Mouse (Mus musculus) heart, adult 9 months (tissue): ENCODE results near the gene 1110051M20Rik.
A peak's percentile ranks its signal among the peaks of the same experiment; 100 is the strongest.
"Not testable (repeated sequence)": the region's sequence is repeated elsewhere in the genome, so short reads cannot be mapped to it uniquely, and the experiment has no call there.

Source experiments
- DNase-seq, 2 experiments: peaks; one replicate each; pipeline ENCODE4 v3.0.0; 2022; ENCODE audit warnings: low spot score in 2 of 2

1110051M20Rik gene

DNA sequence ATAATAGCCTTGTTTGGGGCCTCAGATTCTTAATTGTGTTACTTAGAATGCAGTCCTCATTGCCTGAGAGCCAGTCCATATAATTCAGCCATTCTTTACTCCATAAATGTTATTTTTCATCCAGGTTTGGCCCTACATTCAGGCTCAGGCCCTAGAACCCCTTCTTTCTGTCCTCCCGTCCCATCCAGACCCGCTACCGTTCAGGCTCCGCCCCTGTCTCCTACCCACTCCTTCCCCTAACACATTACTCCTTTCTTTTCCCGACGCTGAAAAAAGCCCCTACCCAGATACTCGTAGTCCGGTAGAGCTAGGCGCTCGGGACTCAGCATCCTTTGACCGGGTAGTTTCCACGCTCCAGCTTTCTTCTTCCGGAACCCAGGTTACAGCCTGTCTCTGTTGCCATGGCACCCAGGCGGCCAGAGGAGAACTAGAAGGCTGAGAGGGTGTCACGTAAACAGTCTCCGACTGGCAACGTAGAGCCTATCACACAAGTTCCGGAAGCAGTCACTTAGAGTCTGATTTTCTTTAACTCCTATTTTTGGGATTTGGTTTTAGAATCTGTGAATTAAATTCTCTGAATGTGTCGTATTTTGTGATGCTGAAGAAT is at the start of gene 1110051M20Rik:
1110051M20Rik (minus strand) TSS at position 419 of the 607 bp plus-strand sequence.
- DNase-seq, result peak; percentile 81

DNA sequence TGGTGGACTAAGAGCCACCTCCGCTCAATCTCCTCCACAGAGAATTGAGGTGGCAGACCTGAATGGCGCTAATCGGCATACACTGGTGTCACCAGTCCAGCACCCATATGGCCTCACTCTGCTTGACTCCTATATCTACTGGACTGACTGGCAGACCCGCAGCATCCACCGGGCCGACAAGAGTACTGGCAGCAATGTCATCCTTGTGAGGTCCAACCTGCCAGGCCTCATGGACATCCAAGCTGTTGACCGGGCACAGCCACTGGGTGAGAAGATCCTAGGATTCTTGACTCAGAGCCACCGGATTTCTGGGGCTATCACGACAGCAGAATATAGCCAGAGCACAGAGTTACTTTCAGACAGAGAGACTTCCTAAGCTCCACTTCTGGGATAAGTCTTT is 49.5 kb upstream of the 1110051M20Rik start:
- DNase-seq, result no peak

DNA sequence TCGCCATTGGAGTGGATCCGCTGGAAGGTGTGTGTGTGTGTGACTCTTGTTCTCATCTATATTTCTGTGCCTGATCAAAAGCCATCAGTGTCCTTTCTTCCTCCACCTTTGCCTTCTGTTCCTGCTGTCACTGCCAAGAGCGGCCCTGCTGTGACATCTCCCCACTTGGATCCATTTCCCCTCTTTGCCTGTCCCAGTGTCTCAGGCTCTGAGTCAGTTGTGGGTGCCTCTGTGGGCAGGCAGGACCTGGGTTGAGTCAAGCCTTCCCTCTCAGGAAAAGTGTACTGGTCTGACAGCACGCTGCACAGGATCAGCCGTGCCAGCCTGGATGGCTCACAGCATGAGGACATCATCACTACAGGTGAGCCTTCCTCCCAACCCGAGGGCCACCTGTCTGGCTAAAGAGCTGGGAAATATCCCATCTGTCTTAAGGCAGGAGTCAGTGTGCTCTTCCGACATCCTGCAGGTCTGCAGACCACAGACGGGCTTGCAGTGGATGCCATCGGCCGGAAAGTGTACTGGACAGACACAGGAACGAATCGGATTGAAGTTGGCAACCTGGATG is 47.6 kb upstream of the 1110051M20Rik start:
- DNase-seq, result no peak

GRCm38 (mm10) chr2:91487295-91487694 is 42.8 kb upstream of the 1110051M20Rik start:
- not testable (repeated sequence) for DNase-seq

GRCm38 (mm10) chr2:91485256-91485655 is 40.8 kb upstream of the 1110051M20Rik start:
- no peak for DNase-seq

DNA sequence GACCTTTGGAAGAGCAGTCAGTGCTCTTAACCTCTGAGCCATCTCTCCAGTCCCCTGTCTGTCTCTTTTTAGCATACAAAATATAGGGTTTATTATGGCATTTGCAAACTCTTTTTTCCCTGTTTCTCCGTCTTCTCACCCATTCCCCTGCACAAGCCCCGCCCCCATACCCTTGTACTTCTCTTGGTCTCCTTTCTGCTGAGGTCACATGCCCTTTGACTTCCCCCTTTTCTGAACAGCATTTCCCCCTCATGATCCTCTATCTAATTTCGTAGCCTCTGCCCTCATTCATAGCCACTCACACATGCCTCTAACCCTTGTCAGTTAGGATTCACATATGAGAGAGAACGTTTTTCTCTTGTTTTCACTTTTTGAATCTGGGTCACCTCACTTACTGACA is 40.2 kb upstream of the 1110051M20Rik start:
- DNase-seq, result no peak

DNA sequence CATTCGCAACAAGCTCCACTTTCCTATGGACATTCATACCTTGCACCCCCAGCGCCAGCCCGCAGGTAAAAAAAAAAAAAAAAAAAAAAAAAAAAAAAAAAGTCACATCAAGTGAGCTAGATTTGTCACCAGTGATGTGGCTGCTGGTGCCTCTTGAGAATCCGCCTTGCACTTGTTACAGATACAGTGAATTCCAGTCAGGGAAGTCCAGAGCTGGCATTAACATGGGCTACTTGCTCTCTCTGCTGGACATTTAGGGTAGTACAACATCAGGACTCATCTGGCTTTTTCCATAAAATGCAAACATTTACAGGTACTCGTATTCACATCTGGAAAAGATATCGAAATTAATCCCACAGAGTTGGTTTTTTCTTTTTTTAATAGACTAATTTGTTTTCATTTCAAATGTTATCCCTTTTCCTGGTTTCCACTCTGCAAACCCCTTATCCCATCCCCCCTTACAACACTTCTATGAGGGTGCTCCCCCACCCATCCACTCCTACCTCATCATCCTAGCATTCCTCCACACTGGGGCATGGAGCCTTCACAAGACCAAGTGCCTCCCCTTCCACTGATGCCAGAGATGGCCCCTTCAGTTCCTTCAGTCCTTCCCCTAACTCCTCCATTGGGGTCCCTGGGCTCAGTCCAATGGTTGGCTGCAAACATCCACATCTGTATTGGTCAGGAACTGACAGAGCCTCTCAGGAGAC is 36.5 kb upstream of the 1110051M20Rik start:
- DNase-seq, result peak; percentile 49 to 70

- DNase-seq, result no peak
Measured at GRCm38 (mm10) chr2:91480399-91480801, 35.9 kb upstream of the 1110051M20Rik start.

DNA sequence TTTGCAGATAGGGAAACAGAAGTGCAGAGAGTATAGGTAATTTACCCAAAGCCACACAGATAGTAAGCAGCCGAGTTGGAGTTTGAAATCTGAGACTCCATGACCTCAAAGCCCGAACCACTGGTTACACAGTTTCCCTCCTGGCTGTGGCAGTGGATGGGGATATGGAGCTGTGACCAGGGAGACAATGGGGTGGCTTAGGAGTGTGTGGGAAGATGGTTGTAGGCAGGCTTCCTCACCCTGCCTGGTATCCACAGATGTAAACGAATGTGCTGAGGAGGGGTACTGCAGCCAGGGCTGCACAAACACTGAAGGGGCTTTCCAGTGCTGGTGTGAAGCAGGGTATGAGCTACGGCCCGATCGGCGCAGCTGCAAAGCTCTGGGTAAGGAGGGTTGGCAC is 32.3 kb upstream of the 1110051M20Rik start:
- DNase-seq, result no peak

GRCm38 (mm10) chr2:91476251-91476661 is 31.8 kb upstream of the 1110051M20Rik start:
- peak; percentile 70 to 76 for DNase-seq

DNA sequence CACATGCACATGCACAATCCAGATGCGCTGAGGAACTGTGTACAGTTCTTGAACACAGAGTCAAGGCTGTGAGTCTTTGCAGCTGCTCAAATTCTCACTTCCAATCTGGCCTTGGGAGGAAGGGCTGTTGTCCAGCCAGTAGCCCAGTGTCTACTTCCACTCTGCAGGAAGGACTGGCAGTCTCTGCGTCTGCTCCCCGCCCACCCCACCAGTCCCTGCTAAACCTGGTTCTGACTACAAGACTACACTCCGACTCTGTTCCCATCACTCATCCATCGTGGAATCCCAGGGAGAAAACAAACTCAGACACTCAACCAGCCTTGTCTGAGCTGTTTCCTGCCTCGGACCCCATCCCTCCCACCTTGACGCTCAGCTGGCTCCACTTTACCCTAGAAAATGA is 31.3 kb upstream of the 1110051M20Rik start:
- DNase-seq, result peak; percentile 24 to 35

- no peak for DNase-seq
Measured at GRCm38 (mm10) chr2:91474358-91474757, 29.9 kb upstream of the 1110051M20Rik start.

- no peak for DNase-seq
Measured at GRCm38 (mm10) chr2:91470055-91470647, 25.6 kb upstream of the 1110051M20Rik start.

- DNase-seq, result no peak
Measured at GRCm38 (mm10) chr2:91467613-91468012, 23.1 kb upstream of the 1110051M20Rik start.

GRCm38 (mm10) chr2:91465934-91466333 is 21.4 kb upstream of the 1110051M20Rik start:
- DNase-seq, result no peak

GRCm38 (mm10) chr2:91462681-91463080 is 18.2 kb upstream of the 1110051M20Rik start:
- DNase-seq, result no peak

- no peak for DNase-seq
Measured at GRCm38 (mm10) chr2:91462196-91462595, 17.7 kb upstream of the 1110051M20Rik start.

DNA sequence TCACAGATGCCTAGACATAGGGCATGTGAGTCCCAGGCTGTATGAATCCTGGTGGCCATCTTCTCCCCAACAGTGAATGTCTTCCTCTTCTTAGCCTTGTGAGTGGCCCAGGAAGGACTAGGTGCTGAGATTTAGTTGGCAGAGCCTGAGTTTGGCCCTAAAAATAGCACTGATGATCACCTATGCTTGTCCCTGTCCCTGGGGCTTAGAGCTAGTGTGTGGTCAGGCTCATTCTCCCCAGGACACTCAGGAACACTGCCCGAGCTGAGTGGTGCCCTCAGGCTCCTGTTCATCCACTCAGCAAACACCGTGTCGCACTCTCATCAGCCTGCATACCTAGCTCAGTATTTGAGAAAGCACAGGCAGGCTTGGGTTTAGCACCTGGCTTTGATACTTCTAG is 16.8 kb upstream of the 1110051M20Rik start:
- peak; percentile 39 to 44 for DNase-seq

DNA sequence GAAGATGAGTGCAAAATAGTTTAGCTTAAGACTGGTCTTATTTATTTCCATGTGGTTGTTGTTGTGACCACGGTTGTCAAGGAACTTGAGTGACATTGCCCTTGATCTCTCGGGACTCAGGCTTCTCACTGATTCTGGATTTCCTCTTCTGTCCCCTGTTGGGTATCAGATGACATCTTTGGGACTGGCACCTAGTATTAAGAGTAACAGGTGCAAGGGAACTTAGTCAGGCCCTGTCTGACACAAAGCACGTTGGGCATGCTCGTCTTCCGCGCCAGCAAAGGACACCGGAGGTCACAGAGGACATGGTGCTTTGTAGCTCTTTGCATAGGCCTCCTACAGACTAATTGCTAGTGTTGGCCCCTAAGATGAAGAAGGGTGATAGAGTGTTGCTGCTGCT is 16.3 kb upstream of the 1110051M20Rik start:
- DNase-seq, result no peak

GRCm38 (mm10) chr2:91460076-91460475 is 15.6 kb upstream of the 1110051M20Rik start:
- no peak for DNase-seq

DNA sequence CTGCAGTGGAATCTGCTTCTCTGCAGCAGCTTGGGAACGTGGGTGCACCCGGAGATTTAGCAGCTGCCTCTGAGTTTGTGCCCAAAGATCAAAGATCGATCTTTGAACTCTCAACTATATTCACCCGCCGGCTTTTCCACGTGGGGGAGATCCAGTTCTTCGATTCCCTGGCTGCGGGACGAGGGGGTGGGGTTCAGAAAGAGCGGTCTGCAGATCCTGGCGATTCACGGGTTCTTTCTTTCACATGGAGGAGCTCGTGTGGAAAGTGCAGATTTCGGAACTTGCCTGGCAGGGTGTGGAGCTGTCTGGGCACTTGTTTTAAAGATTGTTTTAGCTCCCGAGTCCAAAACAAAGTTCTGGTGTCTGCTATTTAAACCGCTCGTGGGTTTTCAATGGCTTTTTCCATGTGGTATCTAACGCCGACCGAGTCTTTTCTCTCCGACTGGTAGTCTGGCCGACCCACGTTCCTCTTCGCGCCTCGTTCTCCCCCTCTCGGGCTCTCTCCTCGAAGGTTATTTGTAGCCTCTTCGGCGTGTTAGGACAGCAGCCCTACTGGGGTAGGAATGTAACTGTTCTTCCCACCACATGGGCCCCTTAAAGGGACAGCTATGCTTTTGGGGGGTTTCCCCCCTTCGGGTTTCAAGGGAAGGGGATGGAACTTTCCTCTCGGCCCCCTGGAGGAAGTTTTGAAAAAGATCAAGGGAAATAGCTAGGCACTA is 14.3 kb upstream of the 1110051M20Rik start:
- DNase-seq, result peak; percentile 40 to 47

GRCm38 (mm10) chr2:91458252-91458672 is 13.8 kb upstream of the 1110051M20Rik start:
- DNase-seq, result peak; percentile 65
